Mouse (Mus musculus) layer of hippocampus, adult 9-11 months (tissue): ENCODE measurements around the gene Poldip3.

Experiments
- DNase-seq: peaks from one replicate; pipeline ENCODE4 v3.0.0; 2022

Gene Poldip3

DNA sequence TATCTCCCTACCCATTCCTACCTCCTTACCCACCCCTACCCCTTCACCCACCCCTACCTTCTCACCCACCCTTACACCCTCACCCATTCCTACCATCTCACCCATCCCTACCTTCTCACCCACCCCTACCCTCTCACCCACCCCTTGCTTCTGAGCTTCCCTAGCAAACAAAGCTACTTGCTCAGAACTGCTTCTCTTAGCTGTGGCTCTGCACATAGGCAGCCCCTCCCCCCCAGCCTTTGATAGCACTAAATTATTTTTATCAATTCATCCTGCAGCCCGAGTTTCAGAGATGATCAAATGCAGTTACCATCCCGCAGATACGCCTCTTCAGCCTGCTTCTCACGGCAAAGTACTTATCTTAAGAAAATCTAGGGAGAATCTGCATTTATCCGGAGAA lies 65.7 kb downstream of the Poldip3 start:
- peak; percentile 45 for DNase-seq
